Comparison of ENCODE assay signal across 9 mouse cellular contexts in the genomic region with DNA sequence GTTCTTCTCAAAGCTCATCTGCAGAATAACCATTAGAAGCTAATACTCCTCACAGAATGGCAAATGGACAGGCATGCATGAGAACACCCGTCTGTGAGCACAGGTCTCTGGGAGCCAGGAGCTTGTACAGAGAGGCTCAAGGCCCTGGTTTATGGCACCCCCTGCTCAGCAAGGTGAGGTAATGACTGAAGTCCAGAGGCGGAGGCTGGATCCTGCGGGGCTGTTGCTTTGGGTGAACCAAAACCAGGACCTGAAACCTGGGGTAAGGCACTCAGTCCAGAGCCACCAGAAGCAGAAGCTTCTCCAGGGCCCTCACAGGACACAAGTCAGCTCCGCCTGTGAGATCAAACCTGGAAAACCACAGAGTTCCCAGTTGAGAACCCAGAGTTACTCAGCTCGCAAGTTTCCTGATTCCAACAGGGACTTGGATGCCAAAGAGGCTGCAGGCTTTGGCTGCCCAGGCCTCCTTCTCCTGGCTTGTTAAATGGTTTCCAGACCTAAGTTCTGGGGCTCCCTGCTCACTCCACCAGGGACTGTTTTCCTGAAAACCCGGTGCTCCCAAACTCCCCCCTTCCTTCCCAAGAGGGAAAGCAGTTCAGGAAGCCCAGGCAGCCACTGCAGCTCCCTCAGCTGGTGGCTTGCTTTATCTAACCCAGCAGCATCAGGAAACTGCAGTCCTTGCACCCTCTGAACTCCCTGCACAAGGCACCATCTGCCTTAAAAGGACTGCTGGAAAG. TPM values are rescaled to one million over a fixed set of nuclear protein-coding genes. Genes with fewer than 3 reads are reported as not detected.
DNase-seq lines count a peak whose midpoint lies in the region; ATAC-seq and TF ChIP-seq lines count a peak whose summit lies in the region.
"Had no signal": no experiment of that assay in that cellular context is flagged by ENCODE, and none has a peak within 500 bp of the region (broad histone marks: within the 10 kb centered on the region; RNA-seq: fewer than 3 reads in every experiment).

No protein-coding gene starts in this region.

- peak overlapping the region; percentile 5; the same call in 1 of the 2 replicates for H3K4me2 ChIP-seq in heart, embryonic 12.5 days
- no peak overlapping the region for H3K4me2 ChIP-seq in limb, embryonic 15.5 days

- peaks cover 67% of the 10 kb centered on the region for H3K4me1 ChIP-seq in heart, adult 2 months (ENCODE audit: control insufficient read depth, insufficient read depth, low read length)
- peaks cover 97% of the 10 kb centered on the region for H3K4me1 ChIP-seq in heart, embryonic 12.5 days (replicated peaks)
- peaks cover 78% of the 10 kb centered on the region for H3K4me1 ChIP-seq in limb, embryonic 15.5 days

- no peaks in the 10 kb centered on the region for H3K9me3 ChIP-seq in heart, embryonic 12.5 days (replicated peaks)
- H3K9me3 ChIP-seq in limb, embryonic 15.5 days = no peaks in the 10 kb centered on the region

- 32% methylated on average over 6 of the region's 6 CpGs for WGBS in heart, adult 2 months
- 70% methylated on average over 6 of the region's 6 CpGs for WGBS in heart, embryonic 12.5 days
- WGBS in limb, embryonic 15.5 days = 38% methylated on average over 6 of the region's 6 CpGs

- peaks cover 16% of the 10 kb centered on the region for H3K79me2 ChIP-seq in heart, adult 2 months (replicated peaks; ENCODE audit: control insufficient read depth, insufficient read depth, low read length)

- intact Hi-C loops in heart, adult 2 months (cut with DNase I) = loop anchor here (2.0 kb wide), 1 partner anchor 15 kb away; no protein-coding TSS in a partner anchor
- intact Hi-C loops in heart, postnatal 36 days (cut with DNase I) = no loop called here

- H3K27ac ChIP-seq in heart, adult 2 months = peak overlapping the region; percentile 91
- peak overlapping the region; percentile 50 for H3K27ac ChIP-seq in heart, embryonic 12.5 days (ENCODE audit: poor library complexity, severe bottlenecking)
- H3K27ac ChIP-seq in limb, embryonic 15.5 days = peak overlapping the region; percentile 82

- H3K9ac ChIP-seq in heart, adult 2 months (ENCODE audit: low read depth, low read length) = peak overlapping the region; percentile 7
- H3K9ac ChIP-seq in heart, embryonic 12.5 days = peak overlapping the region; percentile 56; the same call in 1 of the 2 replicates
- H3K9ac ChIP-seq in limb, embryonic 15.5 days = no peak overlapping the region

- TF ChIP-seq EP300 in heart, adult 2 months (IDR thresholded peaks at IDR 0.05; ENCODE audit: insufficient read depth, low read depth, low read length) = 0 out of 2 replicates have a peak, but pooled peaks have one; percentile 61

- no peaks in the 10 kb centered on the region for H3K27me3 ChIP-seq in heart, adult 2 months (ENCODE audit: control insufficient read depth, insufficient read depth, low read length)
- no peaks in the 10 kb centered on the region for H3K27me3 ChIP-seq in heart, embryonic 12.5 days (replicated peaks)
- no peaks in the 10 kb centered on the region for H3K27me3 ChIP-seq in limb, embryonic 15.5 days

- peaks cover 21% of the 10 kb centered on the region for H3K36me3 ChIP-seq in heart, adult 2 months (ENCODE audit: control insufficient read depth, insufficient read depth, low read length)
- H3K36me3 ChIP-seq in heart, embryonic 12.5 days = peaks cover 41% of the 10 kb centered on the region
- peaks cover 21% of the 10 kb centered on the region for H3K36me3 ChIP-seq in limb, embryonic 15.5 days

- ATAC-seq in heart, embryonic 12.5 days (ENCODE audit: insufficient number of reproducible peaks, low FRiP score) = no peak
- no peak for ATAC-seq in limb, embryonic 15.5 days (ENCODE audit: insufficient number of reproducible peaks, low FRiP score, low TSS enrichment, low read depth)

- no peak for TF ChIP-seq POLR2A in heart, adult 2 months (IDR thresholded peaks at IDR 0.05; ENCODE audit: insufficient read depth, low read depth, low read length)

- DNase-seq in heart, adult 2 months = peak in 1 of 2 experiments; percentile 59
- no peak for DNase-seq in heart, postnatal 36 days
- DNase-seq in MN1 (ENCODE audit: low spot score) = peak; percentile 46
- no peak for DNase-seq in left cerebral cortex, adult 18-20 months (ENCODE audit: low spot score in 2 of 2)
- DNase-seq in urinary bladder, postnatal 14 days (ENCODE audit: low spot score) = no peak
- no peak for DNase-seq in ovary, postnatal 14 days (ENCODE audit: low spot score)
- DNase-seq: thymus, postnatal 25 days had no signal

- H3K4me3 ChIP-seq in heart, adult 2 months = no peak overlapping the region
- no peak overlapping the region for H3K4me3 ChIP-seq in heart, embryonic 12.5 days
- no peak overlapping the region for H3K4me3 ChIP-seq in limb, embryonic 15.5 days

- peak; percentile 66 for TF ChIP-seq CTCF in heart, adult 2 months (IDR thresholded peaks at IDR 0.05)

RNA-seq across cellular contexts. Expression of a gene that starts 28.2 kb away (rescaled TPM):
- total RNA-seq in heart, adult 2 months (2021) = 100 to 1,000 TPM in 1 of 2 experiments, 10 to 100 TPM in 1; 88.3 to 111 TPM
- polyA plus RNA-seq in heart, adult 2 months (2012; rRNA removed) = 30.4 and 46.8 TPM in 2 replicates
- total RNA-seq in heart, postnatal 36 days (2021) = 100 to 1,000 TPM; 105 to 110 TPM
- 41.9 and 42.0 TPM in 2 replicates for polyA plus RNA-seq in heart, embryonic 12.5 days (2016; fragmentation: Nextera tagmentation; extraction: Ambion mirVana)
- polyA plus RNA-seq in limb, embryonic 15.5 days (2015; fragmentation: Nextera tagmentation; extraction: Ambion mirVana) = 39.9 and 44.1 TPM in 2 replicates
- total RNA-seq in left cerebral cortex, adult 18-20 months (2021) = 10 to 100 TPM; 74.4 to 78.9 TPM

RNA-seq across cellular contexts. Expression of a gene that starts 57.0 kb away (rescaled TPM):
- under 1 TPM in 1 of 2 experiments, not detected in 1; 0.55 TPM for total RNA-seq in heart, adult 2 months (2021)
- polyA plus RNA-seq in heart, adult 2 months (2012; rRNA removed) = 0.06 TPM in 1 of 2 replicates, not detected in the other
- not detected for total RNA-seq in heart, postnatal 36 days (2021)
- polyA plus RNA-seq in heart, embryonic 12.5 days (2016; fragmentation: Nextera tagmentation; extraction: Ambion mirVana) = 0.65 and 0.74 TPM in 2 replicates
- 0.14 and 0.15 TPM in 2 replicates for polyA plus RNA-seq in limb, embryonic 15.5 days (2015; fragmentation: Nextera tagmentation; extraction: Ambion mirVana)
- 1 to 10 TPM; 7.9 to 9.2 TPM for total RNA-seq in left cerebral cortex, adult 18-20 months (2021)

Comparison
In these comparisons a context has a peak if more than half of its experiments do, and no peak if none do; other contexts are left out.
1. RNA of a gene that starts 57.0 kb away (total RNA-seq): 7.9 to 9.2 TPM in left cerebral cortex, adult 18-20 months; 0.55 TPM in heart, adult 2 months and not detected in heart, postnatal 36 days; every median in the first group is over 4 times any median in the second.
2. Peak in every context shown above with its lines, with median percentiles within 50 percentile points of each other: H3K27ac ChIP-seq.